Mouse (Mus musculus) kidney, embryonic 15.5 days (tissue): ENCODE results near the gene 1700003F12Rik. TPM values are rescaled to one million over a fixed set of nuclear protein-coding genes. Genes with fewer than 3 reads are reported as not detected.

Experiments
- ATAC-seq: fragments of 200-750 bp; cut with Nextera tagmentation; replicated peaks from 2 replicates; pipeline ENCODE4 v1.8.0; 2017; ENCODE audit warnings: moderate TSS enrichment; ENCODE audit not compliant: low FRiP score
- H3K27ac ChIP-seq: fragments of 300-500 bp; sonication (generic); 2 replicates; pipeline ENCODE4 v1.5.1; 2015; ENCODE audit warnings: mild to moderate bottlenecking, inconsistent platforms
- H3K27me3 ChIP-seq: fragments of 300-500 bp; sonication (generic); 2 replicates; pipeline ENCODE4 v1.6.1; 2015; ENCODE audit warnings: inconsistent platforms
- H3K36me3 ChIP-seq: fragments of 300-500 bp; sonication (generic); 2 replicates; pipeline ENCODE4 v1.6.1; 2015; ENCODE audit warnings: inconsistent platforms
- H3K4me1 ChIP-seq: fragments of 300-500 bp; sonication (generic); 2 replicates; pipeline ENCODE4 v1.6.1; 2015; ENCODE audit warnings: inconsistent platforms
- H3K4me2 ChIP-seq: fragments of 300-500 bp; sonication (generic); 2 replicates; pipeline ENCODE4 v1.6.1; 2015; ENCODE audit warnings: moderate library complexity, mild to moderate bottlenecking, inconsistent platforms
- H3K4me3 ChIP-seq: fragments of 300-500 bp; sonication (generic); replicated peaks from 2 replicates; pipeline ENCODE4 v1.5.1; 2015; ENCODE audit warnings: mild to moderate bottlenecking, inconsistent platforms
- H3K9ac ChIP-seq: fragments of 300-500 bp; sonication (generic); 2 replicates; pipeline ENCODE4 v1.6.1; 2015; ENCODE audit warnings: mild to moderate bottlenecking, inconsistent platforms
- H3K9me3 ChIP-seq: fragments of 300-500 bp; sonication (generic); replicated peaks from 2 replicates; pipeline ENCODE4 v1.6.1; 2016; ENCODE audit warnings: inconsistent platforms
- WGBS: fragments of 180-500 bp; shearing (Covaris S2); methylation state at CpG from one replicate; pipeline ENCODE4 v1.1.7; 2015; ENCODE audit warnings: mixed read lengths; 5-methylcytosine and 5-hydroxymethylcytosine counted together
- polyA plus RNA-seq: library from polyadenylated mRNA; unstranded; fragments of >200 nt; fragmentation: Nextera tagmentation; extraction: Ambion mirVana; gene quantifications from 2 replicates; pipeline ENCODE4 v1.2.1, GENCODE M21; 2015

The 1700003F12Rik gene
- polyA plus RNA-seq, 1 experiment from 2014 or later, result 1.7 TPM

DNA sequence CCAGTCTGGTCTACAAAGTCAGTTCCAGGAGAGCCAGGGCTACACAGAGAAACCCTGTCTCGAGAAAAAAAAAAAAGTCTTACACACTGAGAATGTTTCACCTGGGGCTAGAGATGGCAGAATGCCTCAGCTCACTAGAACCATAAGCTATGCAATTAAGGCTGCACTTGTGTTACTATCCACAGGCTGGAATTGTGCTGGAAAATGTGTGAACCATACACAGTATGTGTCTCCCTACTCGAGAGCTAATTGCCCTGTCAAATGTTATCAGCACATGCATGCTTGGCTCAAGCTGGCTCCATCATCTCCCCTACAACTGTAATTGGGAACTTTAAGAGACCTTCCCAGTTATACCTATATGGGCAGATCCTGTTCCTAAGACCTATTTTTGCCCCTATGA, 4.1 kb downstream of the 1700003F12Rik start:
- Histone ChIP-seq H3K27ac (no peak overlapping the region), H3K9me3 (no peaks in the 10 kb centered on the region), H3K36me3 (no peaks in the 10 kb centered on the region), H3K27me3 (peaks cover 35% of the 10 kb centered on the region), H3K4me2 (no peak overlapping the region), H3K4me1 (peaks cover 26% of the 10 kb centered on the region), H3K4me3 (no peak overlapping the region), H3K9ac (no peak overlapping the region)
- WGBS, result 81% methylated on average over 2 of the region's 2 CpGs
- ATAC-seq, result no peak

DNA sequence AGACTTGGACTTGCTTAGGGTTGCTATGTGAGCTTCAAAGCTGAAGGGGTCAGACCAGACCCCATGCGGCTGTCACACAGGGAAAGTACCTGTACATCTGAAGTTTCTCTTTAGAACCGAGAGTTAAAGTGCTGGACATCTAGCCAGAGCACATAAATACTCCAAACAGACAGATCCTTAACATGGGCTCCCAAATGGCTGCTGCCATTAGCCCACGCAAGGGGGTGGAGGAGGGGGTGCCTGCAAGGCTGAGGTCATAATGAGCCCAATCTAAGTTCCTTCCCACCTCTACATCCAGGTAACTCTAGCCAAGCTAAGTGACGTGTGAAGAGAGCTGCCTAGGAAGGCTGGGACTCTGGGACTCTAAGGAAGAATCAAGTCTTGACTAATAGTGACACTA, 4.6 kb downstream of the 1700003F12Rik start, which contains the start of gene Actl10:
TSS of gene Actl10 (plus strand) at position 301 of the 400 bp plus-strand sequence.
- peak within 1 kb of the TSS; percentile 52 for H3K4me2 ChIP-seq
- peaks cover 26% of the 10 kb centered on the region for H3K4me1 ChIP-seq
- peaks cover 35% of the 10 kb centered on the region for H3K27me3 ChIP-seq
- ATAC-seq, result no peak
- no peaks in the 10 kb centered on the region for H3K9me3 ChIP-seq
- H3K9ac ChIP-seq, result no peak within 1 kb of the TSS
- H3K4me3 ChIP-seq, result peak within 1 kb of the TSS; percentile 13
- no peaks in the 10 kb centered on the region for H3K36me3 ChIP-seq
- 68% methylated on average over 4 of the region's 4 CpGs for WGBS
- H3K27ac ChIP-seq, result no peak within 1 kb of the TSS

DNA sequence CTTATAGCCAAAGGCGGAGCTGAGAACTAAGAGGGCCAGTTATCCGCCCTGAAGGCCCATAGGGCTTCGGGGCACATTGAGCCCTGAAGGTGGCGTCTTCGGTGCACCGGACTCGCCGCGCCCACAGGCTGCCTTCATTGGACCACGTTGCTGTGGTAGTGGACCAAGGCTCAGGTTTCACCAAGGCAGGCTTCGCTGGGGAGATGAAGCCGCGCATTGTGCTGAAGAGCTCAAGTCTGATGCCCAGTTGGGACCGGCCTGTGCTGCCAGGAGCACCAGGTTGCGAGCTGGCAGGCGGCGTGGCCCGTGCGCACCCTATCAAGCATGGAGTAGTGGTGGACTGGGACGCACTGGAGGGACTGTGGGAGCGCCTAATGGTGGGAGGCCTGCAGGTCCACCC, 5.0 kb downstream of the 1700003F12Rik start:
- Histone ChIP-seq H3K27ac (no peak overlapping the region), H3K4me2 (peak overlapping the region; percentile 52), H3K9ac (no peak overlapping the region), H3K4me3 (peak overlapping the region; percentile 13), H3K36me3 (no peaks in the 10 kb centered on the region), H3K9me3 (no peaks in the 10 kb centered on the region), H3K4me1 (peaks cover 27% of the 10 kb centered on the region), H3K27me3 (peaks cover 35% of the 10 kb centered on the region)
- WGBS, result 27% methylated on average over 21 of the region's 21 CpGs
- 0 out of 2 replicates have a peak, but pooled peaks have one; percentile 13 for ATAC-seq

DNA sequence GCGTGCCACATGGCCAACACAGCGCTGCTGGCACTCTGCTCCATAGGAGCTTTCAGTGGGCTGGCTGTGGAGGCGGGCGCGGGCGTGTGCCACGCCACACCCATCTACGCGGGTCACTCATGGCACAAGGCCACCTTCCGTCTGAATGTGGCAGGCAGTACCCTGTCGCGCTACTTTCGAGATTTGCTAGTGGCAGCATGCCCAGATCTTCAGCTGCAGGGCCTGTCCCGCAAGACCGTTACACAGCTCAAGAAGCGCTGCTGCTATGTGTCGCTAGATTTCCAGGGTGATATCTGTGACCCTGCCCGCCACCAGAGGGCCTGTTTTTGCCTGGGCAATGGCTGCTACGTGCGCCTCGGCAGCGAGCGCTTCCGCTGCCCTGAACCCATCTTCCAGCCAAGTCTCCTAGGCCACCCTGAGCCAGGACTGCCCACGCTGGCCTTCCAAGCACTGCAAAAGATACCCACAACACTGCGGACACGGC, 5.6 kb downstream of the 1700003F12Rik start:
- Histone ChIP-seq H3K9me3 (no peaks in the 10 kb centered on the region), H3K36me3 (no peaks in the 10 kb centered on the region), H3K4me1 (peaks cover 32% of the 10 kb centered on the region), H3K9ac (no peak overlapping the region), H3K4me2 (peak overlapping the region; percentile 52), H3K27me3 (peaks cover 35% of the 10 kb centered on the region), H3K4me3 (peak overlapping the region; percentile 13), H3K27ac (no peak overlapping the region)
- WGBS, result 29% methylated on average over 27 of the region's 27 CpGs
- no peak for ATAC-seq

DNA sequence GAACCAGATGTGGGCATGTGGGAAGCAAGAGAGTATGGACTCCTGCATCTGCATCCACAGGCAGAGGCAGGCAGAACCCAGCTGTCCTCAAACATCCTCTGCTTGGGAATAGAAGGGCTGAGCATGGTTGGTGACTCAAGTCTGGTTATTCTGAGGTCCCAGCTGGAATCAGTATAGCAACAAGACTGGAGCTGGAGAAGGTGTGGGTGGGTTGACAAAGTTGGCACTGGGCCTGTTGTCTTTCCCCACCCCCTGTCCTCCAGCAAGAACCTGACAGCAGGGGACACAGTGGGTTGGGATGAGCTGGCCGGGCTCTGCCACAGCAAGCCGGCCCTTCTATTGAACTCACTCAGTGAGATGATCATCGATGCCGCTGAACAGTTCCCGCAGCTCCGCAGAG, 8.3 kb downstream of the 1700003F12Rik start:
- no peak overlapping the region for H3K27ac ChIP-seq
- H3K4me2 ChIP-seq, result no peak overlapping the region
- no peak overlapping the region for H3K9ac ChIP-seq
- peaks cover 29% of the 10 kb centered on the region for H3K27me3 ChIP-seq
- H3K4me1 ChIP-seq, result peaks cover 40% of the 10 kb centered on the region
- no peaks in the 10 kb centered on the region for H3K36me3 ChIP-seq
- H3K9me3 ChIP-seq, result no peaks in the 10 kb centered on the region
- WGBS, result 93% methylated on average over 6 of the region's 6 CpGs
- no peak overlapping the region for H3K4me3 ChIP-seq
- no peak for ATAC-seq

DNA sequence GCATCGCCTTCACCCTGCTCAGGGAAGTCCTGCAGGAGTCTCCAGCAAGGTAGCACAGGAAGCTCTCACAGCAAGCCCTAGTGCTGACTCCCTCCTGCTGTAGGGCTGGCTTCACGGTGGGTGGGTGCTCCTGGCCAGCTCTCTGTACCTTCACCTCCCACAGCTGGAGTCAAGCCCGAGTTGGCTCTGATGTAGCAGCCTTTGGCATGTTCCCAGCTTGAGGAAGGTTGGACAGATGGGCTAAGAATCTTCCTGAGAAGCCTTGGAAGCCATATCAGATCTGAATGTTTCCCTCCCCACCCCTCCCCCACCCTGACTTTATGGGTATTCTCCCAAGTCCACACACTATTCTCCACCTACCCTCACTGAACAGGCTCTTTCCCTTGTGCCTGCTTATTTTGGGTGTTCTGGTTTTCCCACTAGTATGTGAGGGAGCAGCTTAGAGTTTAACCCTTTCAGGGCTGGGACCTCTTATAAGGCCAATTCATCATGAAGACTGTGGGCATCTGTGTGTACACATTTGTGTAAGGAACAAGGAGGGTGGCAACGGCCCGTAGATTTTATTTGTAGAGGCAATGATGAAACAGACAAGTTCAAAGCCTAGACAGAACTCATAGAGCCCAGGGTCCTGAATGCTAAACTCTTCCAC, 10.4 kb downstream of the 1700003F12Rik start:
- no peak overlapping the region for H3K27ac ChIP-seq
- no peak overlapping the region for H3K9ac ChIP-seq
- no peak for ATAC-seq
- H3K9me3 ChIP-seq, result no peaks in the 10 kb centered on the region
- peaks cover 19% of the 10 kb centered on the region for H3K36me3 ChIP-seq
- no peak overlapping the region for H3K4me2 ChIP-seq
- H3K4me1 ChIP-seq, result peaks cover 34% of the 10 kb centered on the region
- 48% methylated on average over 5 of the region's 5 CpGs for WGBS
- no peak overlapping the region for H3K4me3 ChIP-seq
- H3K27me3 ChIP-seq, result peaks cover 8% of the 10 kb centered on the region

DNA sequence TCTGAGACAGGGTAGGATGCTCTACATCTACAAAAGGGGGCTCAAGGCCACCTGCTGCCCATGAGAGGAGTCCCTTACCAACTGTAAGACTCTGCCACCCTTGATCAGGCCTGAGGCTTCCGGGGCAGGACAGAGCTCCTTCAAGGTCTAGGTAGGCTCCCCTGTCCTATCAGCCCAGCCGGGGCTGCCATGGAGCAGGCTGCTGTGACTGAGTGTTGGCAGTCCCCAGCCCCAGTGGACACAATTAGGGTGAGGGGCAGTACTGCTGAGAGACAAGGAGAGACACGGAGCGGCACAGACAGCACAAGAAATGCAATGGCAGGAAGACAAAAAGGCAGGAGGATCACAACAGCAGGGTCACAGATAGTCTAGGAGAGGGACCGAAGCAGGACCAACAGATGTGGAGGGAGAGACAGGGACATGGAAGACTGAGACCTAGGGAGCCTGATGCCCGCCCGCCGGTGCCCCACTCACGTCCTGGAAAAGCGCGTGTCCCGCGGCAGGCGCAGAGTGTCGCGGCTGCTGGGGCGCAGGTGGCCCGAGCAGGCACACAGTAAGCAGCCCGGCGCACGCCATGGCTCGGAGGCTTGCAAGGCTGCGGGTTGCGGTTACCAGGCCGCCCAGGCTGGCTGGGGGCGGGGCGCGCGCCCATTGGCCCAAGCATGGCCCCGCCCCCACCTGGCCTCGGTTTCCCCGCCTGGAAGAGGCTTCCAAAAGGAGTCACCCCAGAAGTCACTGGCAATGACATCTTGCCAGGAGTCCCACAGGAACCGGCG, 11.6 kb downstream of the 1700003F12Rik start, which contains the start of gene Necab3:
TSS of gene Necab3 (minus strand) at position 627 of the 776 bp plus-strand sequence.
- Histone ChIP-seq H3K4me3 (peak within 1 kb of the TSS; percentile 37), H3K9me3 (no peaks in the 10 kb centered on the region), H3K4me1 (peaks cover 27% of the 10 kb centered on the region), H3K36me3 (peaks cover 29% of the 10 kb centered on the region), H3K9ac (0 out of 2 replicates have a peak within 1 kb of the TSS, but pooled peaks have one; percentile 17), H3K27me3 (no peaks in the 10 kb centered on the region), H3K4me2 (peak within 1 kb of the TSS; percentile 77), H3K27ac (0 out of 2 replicates have a peak within 1 kb of the TSS, but pooled peaks have one; percentile 6)
- WGBS, result 6% methylated on average over 34 of the region's 34 CpGs
- ATAC-seq, result peak; percentile 61

DNA sequence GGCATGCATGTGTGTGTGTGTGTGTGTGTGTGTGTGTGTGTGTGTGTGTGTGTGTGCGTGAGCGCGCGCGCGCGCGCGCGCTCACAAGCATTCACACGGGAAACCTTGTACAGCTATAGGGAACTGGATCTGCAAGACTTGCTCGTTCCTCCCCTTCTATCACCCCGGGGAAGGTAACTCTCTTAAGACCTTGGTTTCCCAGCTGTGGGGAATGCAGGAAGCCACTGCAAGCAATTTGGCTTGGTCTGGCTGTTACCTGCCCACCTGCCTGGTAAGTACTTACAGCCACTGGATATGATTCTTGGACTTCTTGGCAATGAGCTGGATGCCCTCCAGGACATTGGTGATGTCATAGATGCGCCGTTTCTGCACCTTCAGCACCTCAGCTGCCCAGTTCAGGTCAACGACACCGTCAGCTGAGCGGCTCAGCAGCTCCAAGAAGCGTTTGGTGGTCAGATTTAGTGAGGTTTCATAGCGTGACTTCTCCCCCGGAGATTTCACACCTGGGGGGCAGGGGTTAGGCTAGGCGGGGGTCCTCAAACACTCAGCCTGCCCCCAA, 16.8 kb downstream of the 1700003F12Rik start:
- Histone ChIP-seq H3K27ac (no peak overlapping the region), H3K36me3 (peaks cover 38% of the 10 kb centered on the region), H3K9ac (no peak overlapping the region), H3K4me1 (peaks cover 41% of the 10 kb centered on the region), H3K9me3 (no peaks in the 10 kb centered on the region), H3K4me3 (no peak overlapping the region), H3K4me2 (no peak overlapping the region), H3K27me3 (no peaks in the 10 kb centered on the region)
- no peak for ATAC-seq
- WGBS, result 85% methylated on average over 22 of the region's 22 CpGs

DNA sequence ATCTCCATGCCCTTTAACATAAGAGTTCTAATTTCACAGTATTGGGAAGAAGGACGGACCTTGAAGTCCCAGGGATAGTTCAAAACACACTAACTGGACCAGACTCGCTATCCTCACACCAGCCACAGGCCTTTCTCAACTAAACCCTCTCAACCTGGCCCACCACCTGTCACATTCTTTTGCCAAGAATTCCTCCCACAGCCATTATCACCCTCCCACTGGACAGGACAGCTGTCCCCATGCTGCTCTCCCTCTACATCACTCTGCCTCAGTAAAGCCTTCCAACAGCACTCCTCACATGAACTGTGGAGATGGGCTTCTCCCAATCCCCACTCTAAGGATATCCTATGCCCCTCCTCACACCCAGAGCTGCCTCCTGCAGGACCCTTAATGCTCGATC, 18.7 kb downstream of the 1700003F12Rik start:
- Histone ChIP-seq H3K9me3 (no peaks in the 10 kb centered on the region), H3K36me3 (peaks cover 35% of the 10 kb centered on the region), H3K4me3 (no peak overlapping the region), H3K27me3 (no peaks in the 10 kb centered on the region), H3K4me2 (no peak overlapping the region), H3K9ac (no peak overlapping the region), H3K4me1 (peaks cover 43% of the 10 kb centered on the region), H3K27ac (0 out of 2 replicates have a peak overlapping the region, but pooled peaks have one; percentile 13)
- ATAC-seq, result no peak
- 63% methylated on average over 3 of the region's 3 CpGs for WGBS

DNA sequence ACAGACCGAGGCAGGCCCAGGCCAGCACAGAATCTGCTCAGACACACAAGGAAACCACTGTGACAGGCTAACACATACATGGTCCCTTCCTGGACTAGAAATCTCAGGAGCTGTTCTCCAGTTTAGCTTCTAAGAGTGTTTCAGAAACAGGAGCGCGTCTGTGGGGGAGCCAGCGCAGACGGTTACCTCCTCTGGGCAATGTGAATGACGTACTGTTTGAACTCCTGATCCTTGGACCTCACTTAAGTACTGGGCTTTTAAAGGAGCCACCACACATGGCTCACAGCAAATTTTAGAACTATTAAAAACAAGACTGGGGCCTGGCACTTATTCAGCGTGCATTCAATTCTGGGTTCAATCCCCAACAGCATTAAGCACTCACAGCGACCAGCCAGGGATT, 19.8 kb downstream of the 1700003F12Rik start:
- Histone ChIP-seq H3K4me2 (0 out of 2 replicates have a peak overlapping the region, but pooled peaks have one; percentile 18), H3K4me3 (0 out of 2 replicates have a peak overlapping the region, but pooled peaks have one; percentile 7), H3K27me3 (no peaks in the 10 kb centered on the region), H3K9ac (peak overlapping the region; percentile 18; the same call in 1 of the 2 replicates), H3K27ac (peak overlapping the region; percentile 20; the same call in 1 of the 2 replicates), H3K36me3 (peaks cover 24% of the 10 kb centered on the region), H3K9me3 (no peaks in the 10 kb centered on the region), H3K4me1 (peaks cover 48% of the 10 kb centered on the region)
- no peak for ATAC-seq
- WGBS, result 27% methylated on average over 8 of the region's 8 CpGs

DNA sequence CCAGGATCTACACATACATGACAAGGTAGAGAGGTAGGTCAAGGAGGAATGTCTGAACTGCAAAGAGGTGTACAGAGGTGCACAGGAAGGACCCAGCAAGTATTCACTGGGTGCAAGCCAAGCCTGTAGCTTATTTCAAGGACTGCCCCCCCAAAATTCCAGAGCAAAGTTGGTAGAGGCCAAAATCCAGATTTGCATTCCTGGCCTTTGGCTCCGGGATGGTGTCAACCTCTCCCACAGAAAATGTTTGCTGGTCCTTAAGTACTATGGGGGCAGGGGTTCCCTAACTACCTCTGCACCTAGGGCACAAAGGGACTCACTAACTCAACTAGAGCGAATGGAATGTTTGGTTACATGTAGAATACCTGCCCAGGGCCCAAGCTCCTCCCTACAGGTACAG, 20.9 kb downstream of the 1700003F12Rik start:
- ATAC-seq, result no peak
- H3K27ac ChIP-seq, result peak overlapping the region; percentile 88
- WGBS, result 57% methylated on average over 2 of the region's 2 CpGs
- H3K9ac ChIP-seq, result peak overlapping the region; percentile 87; the same call in 1 of the 2 replicates
- H3K4me1 ChIP-seq, result peaks cover 48% of the 10 kb centered on the region
- no peaks in the 10 kb centered on the region for H3K27me3 ChIP-seq
- peak overlapping the region; percentile 82 for H3K4me2 ChIP-seq
- H3K36me3 ChIP-seq, result peaks cover 16% of the 10 kb centered on the region
- peak overlapping the region; percentile 92 for H3K4me3 ChIP-seq
- H3K9me3 ChIP-seq, result no peaks in the 10 kb centered on the region
